8 mouse cellular contexts compared by ENCODE assay signal in the genomic region with DNA sequence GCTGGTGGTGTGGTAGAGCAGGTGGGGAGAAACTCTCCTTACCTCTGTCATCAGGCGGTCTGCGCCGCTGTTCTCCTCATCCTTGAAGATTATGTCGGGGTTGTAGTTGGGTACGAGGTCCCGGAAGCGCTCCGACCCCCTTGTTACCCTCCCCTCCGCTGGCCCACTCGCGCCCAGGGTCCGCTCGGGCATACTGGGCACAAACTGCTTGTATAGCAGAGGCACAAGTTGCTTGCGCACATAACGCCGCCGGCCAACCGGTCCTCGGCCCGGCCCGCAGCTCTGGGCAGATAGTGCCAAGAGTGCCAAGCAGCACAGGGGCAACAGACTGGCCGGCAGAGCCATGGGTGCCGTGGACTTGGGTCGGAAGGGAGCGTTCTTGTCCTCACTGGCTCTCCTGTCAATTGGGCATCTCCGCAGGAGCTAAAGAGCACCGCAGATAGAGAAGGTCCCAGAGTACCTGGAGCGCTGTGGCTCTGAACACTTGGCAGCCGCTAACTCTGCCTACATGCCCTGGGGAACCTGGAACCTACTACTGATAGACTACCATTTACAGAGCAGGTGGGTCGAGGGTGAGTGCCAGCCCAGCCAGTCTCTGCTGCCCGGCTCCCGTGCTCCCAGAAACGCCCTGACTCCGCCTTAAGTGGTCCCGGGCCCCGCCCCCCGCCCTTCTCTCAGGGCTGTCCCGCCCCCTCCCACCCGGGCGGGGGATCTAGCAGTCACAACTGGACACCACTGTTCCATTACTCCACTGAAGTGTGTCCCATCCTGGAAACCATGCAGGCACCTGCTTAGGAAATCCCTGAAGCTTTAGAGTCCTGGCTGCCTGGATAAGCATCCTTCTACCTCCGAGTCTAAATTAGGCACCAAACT. TPM values are rescaled to one million over a fixed set of nuclear protein-coding genes. Genes with fewer than 3 reads are reported as not detected.
A peak's percentile ranks its signal among the peaks of the same experiment; 100 is the strongest.
DNase-seq lines count a peak whose midpoint lies in the region; ATAC-seq and TF ChIP-seq lines count a peak whose summit lies in the region.

A gene (minus strand): TSS at position 613 of the 873 bp plus-strand sequence.

- DNase-seq in adrenal gland, adult (ENCODE audit: inconsistent age in 2 of 2, low spot score in 1 of 2), result peak; percentile 43 to 70
- no peak for DNase-seq in adrenal gland, adult 18-20 months (ENCODE audit: low spot score in 2 of 2)
- DNase-seq in embryonic facial prominence, embryonic 11.5 days (ENCODE audit: low spot score), result peak; percentile 52
- peak; percentile 56 for DNase-seq in lung, embryonic 14.5 days
- peak; percentile 73 for DNase-seq in testis, postnatal 10 days (ENCODE audit: low spot score)
- no peak for DNase-seq in layer of hippocampus, postnatal 25 days (ENCODE audit: extremely low spot score in 1 of 2, low spot score in 1 of 2)

- peaks cover 57% of the 10 kb centered on the region for H3K27me3 ChIP-seq in embryonic facial prominence, embryonic 11.5 days (ENCODE audit: control insufficient read depth, insufficient read depth, low read length)
- peaks cover 49% of the 10 kb centered on the region for H3K27me3 ChIP-seq in hindbrain, embryonic 16.5 days (replicated peaks; ENCODE audit: control insufficient read depth, insufficient read depth, low read length)
- peaks cover 70% of the 10 kb centered on the region for H3K27me3 ChIP-seq in lung, embryonic 14.5 days (ENCODE audit: insufficient read depth, low read length)

- H3K27ac ChIP-seq in embryonic facial prominence, embryonic 11.5 days (replicated peaks; ENCODE audit: low read depth, low read length), result no peak within 1 kb of the TSS
- H3K27ac ChIP-seq in hindbrain, embryonic 16.5 days (ENCODE audit: low read depth, low read length), result no peak within 1 kb of the TSS
- H3K27ac ChIP-seq in lung, embryonic 14.5 days (ENCODE audit: low read depth), result no peak within 1 kb of the TSS

- no peak for TF ChIP-seq CTCF in lung, embryonic 14.5 days (IDR thresholded peaks at IDR 0.05; ENCODE audit: low read depth)

- H3K4me1 ChIP-seq in embryonic facial prominence, embryonic 11.5 days (ENCODE audit: control insufficient read depth, insufficient read depth, low read length), result peaks cover 21% of the 10 kb centered on the region
- H3K4me1 ChIP-seq in hindbrain, embryonic 16.5 days (ENCODE audit: control insufficient read depth, insufficient read depth, low read depth, low read length), result peaks cover 33% of the 10 kb centered on the region
- peaks cover 14% of the 10 kb centered on the region; the same call in 1 of the 2 replicates for H3K4me1 ChIP-seq in lung, embryonic 14.5 days (ENCODE audit: insufficient read depth)

- no peak within 1 kb of the TSS for H3K9ac ChIP-seq in embryonic facial prominence, embryonic 11.5 days (replicated peaks; ENCODE audit: low read length)
- H3K9ac ChIP-seq in hindbrain, embryonic 16.5 days (ENCODE audit: low read depth, low read length), result 0 out of 2 replicates have a peak within 1 kb of the TSS, but pooled peaks have one; percentile 33
- H3K9ac ChIP-seq in lung, embryonic 14.5 days, result no peak within 1 kb of the TSS

- H3K9me3 ChIP-seq in embryonic facial prominence, embryonic 11.5 days (replicated peaks; ENCODE audit: control insufficient read depth, low read length), result no peaks in the 10 kb centered on the region
- no peaks in the 10 kb centered on the region for H3K9me3 ChIP-seq in hindbrain, embryonic 16.5 days (ENCODE audit: control insufficient read depth, low read length)
- H3K9me3 ChIP-seq in lung, embryonic 14.5 days (ENCODE audit: low read depth, low read length), result no peaks in the 10 kb centered on the region

- no peak for ATAC-seq in embryonic facial prominence, embryonic 11.5 days (replicated peaks; ENCODE audit: insufficient number of reproducible peaks, low FRiP score, low TSS enrichment, low read depth)
- no peak for ATAC-seq in hindbrain, embryonic 16.5 days
- ATAC-seq in lung, embryonic 14.5 days (ENCODE audit: insufficient read depth), result no peak
- ATAC-seq in granulocyte monocyte progenitor cell, adult 5-6 weeks (replicated peaks; ENCODE audit: poor library complexity, severe bottlenecking), result no peak

- under 1% methylated on average over 41 of the region's 41 CpGs for WGBS in embryonic facial prominence, embryonic 11.5 days
- WGBS in hindbrain, embryonic 16.5 days, result 1% methylated on average over 40 of the region's 41 CpGs
- WGBS in lung, embryonic 14.5 days, result under 1% methylated on average over 41 of the region's 41 CpGs

- peak within 1 kb of the TSS; percentile 3 for H3K4me3 ChIP-seq in embryonic facial prominence, embryonic 11.5 days (ENCODE audit: low read depth, low read length)
- peak within 1 kb of the TSS; percentile 25 for H3K4me3 ChIP-seq in hindbrain, embryonic 16.5 days (ENCODE audit: low read length)
- peak within 1 kb of the TSS; percentile 26 for H3K4me3 ChIP-seq in lung, embryonic 14.5 days (ENCODE audit: low read depth, low read length)

- peak within 1 kb of the TSS; percentile 35 for H3K4me2 ChIP-seq in embryonic facial prominence, embryonic 11.5 days (ENCODE audit: low read depth, low read length)
- H3K4me2 ChIP-seq in hindbrain, embryonic 16.5 days (ENCODE audit: low read length), result peak within 1 kb of the TSS; percentile 46
- H3K4me2 ChIP-seq in lung, embryonic 14.5 days, result peak within 1 kb of the TSS; percentile 54

- H3K36me3 ChIP-seq in embryonic facial prominence, embryonic 11.5 days (replicated peaks; ENCODE audit: control insufficient read depth, insufficient read depth, low read depth, low read length), result no peaks in the 10 kb centered on the region
- H3K36me3 ChIP-seq in hindbrain, embryonic 16.5 days (ENCODE audit: control insufficient read depth, insufficient read depth, low read length), result 0 out of 2 replicates have a peak, but pooled peaks cover under 1% of the 10 kb centered on the region
- no peaks in the 10 kb centered on the region for H3K36me3 ChIP-seq in lung, embryonic 14.5 days (ENCODE audit: insufficient read depth)

RNA-seq across cellular contexts. Expression of the gene that starts here (rescaled TPM):
- 1 to 10 TPM in 1 of 2 experiments, under 1 TPM in 1; 0.86 to 2.1 TPM for total RNA-seq in adrenal gland, adult 18-20 months (2021)
- 0.76 and 1.3 TPM in 2 replicates for polyA plus RNA-seq in embryonic facial prominence, embryonic 11.5 days (2014; fragmentation: Nextera tagmentation; extraction: Ambion mirVana)
- polyA plus RNA-seq in hindbrain, embryonic 16.5 days (2015; fragmentation: Nextera tagmentation; extraction: Ambion mirVana), result 1.3 and 2.1 TPM in 2 replicates
- 1.0 and 1.3 TPM in 2 replicates for polyA plus RNA-seq in lung, embryonic 14.5 days (2014; fragmentation: Nextera tagmentation; extraction: Ambion mirVana)
- under 1 TPM; 0.17 to 0.19 TPM for total RNA-seq in layer of hippocampus, postnatal 25 days (2021)
- not detected in 2 replicates for total RNA-seq in granulocyte monocyte progenitor cell, adult 5-6 weeks (2014; fragmentation: Nextera tagmentation)
- total RNA-seq in granulocyte monocyte progenitor cell, adult 5-6 weeks (2017), result not detected in 2 replicates

Comparison
In these comparisons a context has a peak if more than half of its experiments do, and no peak if none do; other contexts are left out.
1. DNase-seq: peak in adrenal gland, adult (2 of 2), embryonic facial prominence, embryonic 11.5 days (single experiment), lung, embryonic 14.5 days (single experiment) and testis, postnatal 10 days (single experiment); none in adrenal gland, adult 18-20 months (0 of 2) and layer of hippocampus, postnatal 25 days (0 of 2).
2. Peak in every context shown above with its lines, with median percentiles within 50 percentile points of each other: H3K4me2 ChIP-seq and H3K4me3 ChIP-seq.